Mouse (Mus musculus) myocyte (in vitro differentiated cells): ENCODE results near the gene Lbp. TPM values are rescaled to one million over a fixed set of nuclear protein-coding genes. Genes with fewer than 3 reads are reported as not detected.
A peak's percentile ranks its signal among the peaks of the same experiment; 100 is the strongest.

Experiments
- H3K27me3 ChIP-seq: one replicate; pipeline ENCODE4 v1.6.1; 2011; ENCODE audit not compliant: control insufficient read depth, insufficient read depth, insufficient read length
- H3K36me3 ChIP-seq: one replicate; pipeline ENCODE4 v1.6.1; 2011; ENCODE audit not compliant: control insufficient read depth, insufficient read depth
- H3K4me2 ChIP-seq: one replicate; pipeline ENCODE4 v1.6.1; 2011; ENCODE audit warnings: low read depth, control low read depth
- H3K4me3 ChIP-seq: one replicate; pipeline ENCODE4 v1.5.1; 2011; ENCODE audit warnings: mild to moderate bottlenecking, control low read depth, moderate library complexity
- H3K79me2 ChIP-seq: one replicate; pipeline ENCODE4 v1.6.1; 2011; ENCODE audit not compliant: control insufficient read depth, insufficient read depth
- H3ac ChIP-seq: one replicate; pipeline ENCODE4 v1.6.1; 2011; ENCODE audit not compliant: control insufficient read depth, insufficient read length
- CEBPB ChIP-seq: IDR thresholded peaks from 2 replicates; pipeline ENCODE4 v1.6.1; 2011; ENCODE audit warnings: mild to moderate bottlenecking, moderate library complexity; ENCODE audit not compliant: poor library complexity, insufficient read depth, severe bottlenecking
- E2F4 ChIP-seq: IDR thresholded peaks from one replicate; pipeline ENCODE4 v1.6.1; 2011; ENCODE audit warnings: mild to moderate bottlenecking, control low read depth, moderate library complexity; ENCODE audit not compliant: insufficient read depth
- MAX ChIP-seq: IDR thresholded peaks from one replicate; pipeline ENCODE4 v1.6.1; 2011; ENCODE audit warnings: low read depth, mild to moderate bottlenecking, control low read depth
- MYOD1 ChIP-seq, 3 experiments: IDR thresholded peaks; one replicate each; pipeline ENCODE4 v1.6.1; 2011; ENCODE audit warnings: control low read depth in 2 of 3, low read depth in 2 of 3, mild to moderate bottlenecking in 2 of 3, moderate library complexity in 1 of 3; ENCODE audit not compliant: insufficient read length in 2 of 3, control insufficient read depth in 1 of 3
- MYOG ChIP-seq, 3 experiments: IDR thresholded peaks; one replicate each; pipeline ENCODE4 v1.6.1; 2011; ENCODE audit warnings: control low read depth in 2 of 3, low read depth in 2 of 3, mild to moderate bottlenecking in 2 of 3; ENCODE audit not compliant: insufficient read length in 2 of 3, control insufficient read depth in 1 of 3, insufficient read depth in 1 of 3
- POLR2A ChIP-seq: IDR thresholded peaks from one replicate; pipeline ENCODE4 v1.6.1; 2011; ENCODE audit warnings: low read depth, mild to moderate bottlenecking, control low read depth, moderate library complexity; ENCODE audit not compliant: insufficient read length
- POLR2AphosphoS2 ChIP-seq: IDR thresholded peaks from one replicate; pipeline ENCODE4 v1.6.1; 2011; ENCODE audit warnings: low read depth, control low read depth; ENCODE audit not compliant: insufficient read length
- REST ChIP-seq: IDR thresholded peaks from one replicate; pipeline ENCODE4 v1.6.1; 2011; ENCODE audit warnings: mild to moderate bottlenecking, control low read depth, moderate library complexity; ENCODE audit not compliant: insufficient read depth, insufficient read length
- SRF ChIP-seq: IDR thresholded peaks from one replicate; pipeline ENCODE4 v1.6.1; 2011; ENCODE audit warnings: low read depth; ENCODE audit not compliant: control insufficient read depth, insufficient read length
- TCF12 ChIP-seq: IDR thresholded peaks from one replicate; pipeline ENCODE4 v1.6.1; 2011; ENCODE audit warnings: mild to moderate bottlenecking, control low read depth; ENCODE audit not compliant: poor library complexity, insufficient read depth, severe bottlenecking
- TCF3 ChIP-seq: IDR thresholded peaks from one replicate; pipeline ENCODE4 v1.6.1; 2011; ENCODE audit warnings: low read depth, control low read depth; ENCODE audit not compliant: insufficient read length
- USF1 ChIP-seq: IDR thresholded peaks from one replicate; pipeline ENCODE4 v1.6.1; 2011; ENCODE audit warnings: low read depth, mild to moderate bottlenecking, control low read depth, moderate library complexity
- polyA plus RNA-seq: library from polyadenylated mRNA; unstranded; fragments of >200 nt; fragmentation: generic; extraction: Trizol; gene quantifications from one replicate; pipeline ENCODE4 v1.2.1, GENCODE M21; 2012; ENCODE audit warnings: missing spikeins

Lbp gene
- polyA plus RNA-seq, 1 experiment = 0.11 TPM

- Histone ChIP-seq H3K4me2 (no peak overlapping the region), H3K4me3 (no peak overlapping the region), H3K36me3 (no peaks in the 10 kb centered on the region), H3K79me2 (no peaks in the 10 kb centered on the region), H3K27me3 (no peaks in the 10 kb centered on the region), H3ac (no peak overlapping the region)
- TF ChIP-seq POLR2A (no peak), POLR2AphosphoS2 (no peak), REST (no peak), MYOG (IDR thresholded peaks at IDR 0.05; ENCODE audit: control insufficient read depth in 1 of 3, insufficient read depth in 1 of 3, insufficient read length in 2 of 3, low read depth in 2 of 3) (no peak), TCF12 (no peak), SRF (no peak), USF1 (no peak), CEBPB (no peak), E2F4 (no peak), TCF3 (no peak), MYOD1 (IDR thresholded peaks at IDR 0.05; ENCODE audit: control insufficient read depth in 1 of 3, insufficient read length in 2 of 3, low read depth in 2 of 3) (no peak), MAX (no peak)
These were observed 26.6 kb upstream of the Lbp start for GRCm38 (mm10) chr2:158279656-158280055.

GRCm38 (mm10) chr2:158281497-158282205 lies 24.6 kb upstream of the Lbp start:
- TF ChIP-seq MAX = no peak
- no peak for TF ChIP-seq REST
- no peak for TF ChIP-seq TCF3
- no peak for TF ChIP-seq SRF
- TF ChIP-seq TCF12 = no peak
- TF ChIP-seq POLR2AphosphoS2 = no peak
- no peak for TF ChIP-seq CEBPB
- TF ChIP-seq POLR2A = no peak
- TF ChIP-seq MYOG (IDR thresholded peaks at IDR 0.05; ENCODE audit: control insufficient read depth in 1 of 3, insufficient read depth in 1 of 3, insufficient read length in 2 of 3, low read depth in 2 of 3) = no peak
- TF ChIP-seq USF1 = no peak
- TF ChIP-seq MYOD1 (IDR thresholded peaks at IDR 0.05; ENCODE audit: control insufficient read depth in 1 of 3, insufficient read length in 2 of 3, low read depth in 2 of 3) = no peak
- Histone ChIP-seq H3ac (no peak overlapping the region), H3K79me2 (no peaks in the 10 kb centered on the region), H3K4me3 (no peak overlapping the region), H3K36me3 (no peaks in the 10 kb centered on the region), H3K27me3 (no peaks in the 10 kb centered on the region), H3K4me2 (no peak overlapping the region)

- Histone ChIP-seq H3K27me3 (no peaks in the 10 kb centered on the region), H3K4me2 (no peak overlapping the region), H3K79me2 (no peaks in the 10 kb centered on the region), H3ac (no peak overlapping the region), H3K4me3 (no peak overlapping the region), H3K36me3 (no peaks in the 10 kb centered on the region)
- TF ChIP-seq E2F4 (no peak), REST (no peak), SRF (no peak), USF1 (no peak), CEBPB (no peak), TCF12 (no peak), POLR2A (no peak), MYOD1 (IDR thresholded peaks at IDR 0.05; ENCODE audit: control insufficient read depth in 1 of 3, insufficient read length in 2 of 3, low read depth in 2 of 3) (no peak), POLR2AphosphoS2 (no peak), TCF3 (no peak), MAX (no peak), MYOG (IDR thresholded peaks at IDR 0.05; ENCODE audit: control insufficient read depth in 1 of 3, insufficient read depth in 1 of 3, insufficient read length in 2 of 3, low read depth in 2 of 3) (no peak)
These were observed 23.2 kb upstream of the Lbp start for GRCm38 (mm10) chr2:158283136-158283535.

- Histone ChIP-seq H3K27me3 (no peaks in the 10 kb centered on the region), H3ac (no peak overlapping the region), H3K4me2 (no peak overlapping the region), H3K36me3 (no peaks in the 10 kb centered on the region), H3K4me3 (no peak overlapping the region), H3K79me2 (no peaks in the 10 kb centered on the region)
- TF ChIP-seq MAX = no peak
- no peak for TF ChIP-seq E2F4
- TF ChIP-seq TCF12 = no peak
- TF ChIP-seq CEBPB = no peak
- no peak for TF ChIP-seq TCF3
- no peak for TF ChIP-seq POLR2A
- no peak for TF ChIP-seq REST
These were observed 22.5 kb upstream of the Lbp start for GRCm38 (mm10) chr2:158283771-158284170.

GRCm38 (mm10) chr2:158284571-158284970 lies 21.7 kb upstream of the Lbp start:
- Histone ChIP-seq H3K79me2 (no peaks in the 10 kb centered on the region), H3K27me3 (no peaks in the 10 kb centered on the region), H3K4me3 (no peak overlapping the region), H3K4me2 (no peak overlapping the region), H3K36me3 (no peaks in the 10 kb centered on the region), H3ac (no peak overlapping the region)
- TF ChIP-seq MYOD1 (IDR thresholded peaks at IDR 0.05; ENCODE audit: control insufficient read depth in 1 of 3, insufficient read length in 2 of 3, low read depth in 2 of 3) (peak in 1 of 3 experiments; percentile 3), TCF12 (no peak)
